Mouse (Mus musculus) lung, embryonic 16.5 days (tissue): ENCODE results near the gene Ncmap. TPM values are rescaled to one million over a fixed set of nuclear protein-coding genes. Genes with fewer than 3 reads are reported as not detected.

Experiments
- ATAC-seq: fragments of 200-750 bp; cut with Nextera tagmentation; 2 replicates; pipeline ENCODE4 v1.8.0; 2017; ENCODE audit warnings: low read depth, mild to moderate bottlenecking, moderate library complexity
- H3K27ac ChIP-seq: fragments of 300-500 bp; sonication (generic); 2 replicates; pipeline ENCODE4 v1.5.1; 2014; ENCODE audit warnings: mild to moderate bottlenecking, control low read depth, low read length
- H3K27me3 ChIP-seq: fragments of 300-500 bp; sonication (generic); 2 replicates; pipeline ENCODE4 v1.6.1; 2014; ENCODE audit warnings: low read depth, low read length, mixed read lengths; ENCODE audit not compliant: control insufficient read depth, insufficient read depth
- H3K36me3 ChIP-seq: fragments of 300-500 bp; sonication (generic); 2 replicates; pipeline ENCODE4 v1.6.1; 2014; ENCODE audit warnings: low read length; ENCODE audit not compliant: control insufficient read depth, insufficient read depth
- H3K4me1 ChIP-seq: fragments of 300-500 bp; sonication (generic); replicated peaks from 2 replicates; pipeline ENCODE4 v1.6.1; 2014; ENCODE audit warnings: low read length, mixed read lengths; ENCODE audit not compliant: control insufficient read depth, insufficient read depth
- H3K4me2 ChIP-seq: fragments of 300-500 bp; sonication (generic); 2 replicates; pipeline ENCODE4 v1.6.1; 2014; ENCODE audit warnings: low read depth, low read length, control low read depth
- H3K4me3 ChIP-seq: fragments of 300-500 bp; sonication (generic); 2 replicates; pipeline ENCODE4 v1.5.1; 2014; ENCODE audit warnings: mild to moderate bottlenecking, low read length, control low read depth
- H3K9ac ChIP-seq: fragments of 300-500 bp; sonication (generic); 2 replicates; pipeline ENCODE4 v1.6.1; 2014; ENCODE audit warnings: low read length, control low read depth
- H3K9me3 ChIP-seq: fragments of 300-500 bp; sonication (generic); 2 replicates; pipeline ENCODE4 v1.6.1; 2016; ENCODE audit warnings: low read length; ENCODE audit not compliant: control insufficient read depth
- WGBS: fragments of 180-500 bp; shearing (Covaris S2); extraction: QIAGEN DNeasy Blood & Tissue Kit; methylation state at CpG from one replicate; pipeline ENCODE4 v1.1.7; 2014; 5-methylcytosine and 5-hydroxymethylcytosine counted together
- microRNA counts: library from miRNA; unstranded; fragments of <30 nt; microRNA quantifications from one replicate; lab custom pipeline; 2016
- microRNA-seq: library from miRNA; unstranded; fragments of <30 nt; microRNA quantifications from one replicate; pipeline ENCODE4, GENCODE M21; 2016
- polyA plus RNA-seq: library from polyadenylated mRNA; unstranded; fragments of >200 nt; fragmentation: Nextera tagmentation; extraction: Ambion mirVana; gene quantifications from 2 replicates; pipeline ENCODE4 v1.2.1, GENCODE M21; 2015

The Ncmap gene
- polyA plus RNA-seq, 1 experiment from 2014 or later: 8.5 TPM

DNA sequence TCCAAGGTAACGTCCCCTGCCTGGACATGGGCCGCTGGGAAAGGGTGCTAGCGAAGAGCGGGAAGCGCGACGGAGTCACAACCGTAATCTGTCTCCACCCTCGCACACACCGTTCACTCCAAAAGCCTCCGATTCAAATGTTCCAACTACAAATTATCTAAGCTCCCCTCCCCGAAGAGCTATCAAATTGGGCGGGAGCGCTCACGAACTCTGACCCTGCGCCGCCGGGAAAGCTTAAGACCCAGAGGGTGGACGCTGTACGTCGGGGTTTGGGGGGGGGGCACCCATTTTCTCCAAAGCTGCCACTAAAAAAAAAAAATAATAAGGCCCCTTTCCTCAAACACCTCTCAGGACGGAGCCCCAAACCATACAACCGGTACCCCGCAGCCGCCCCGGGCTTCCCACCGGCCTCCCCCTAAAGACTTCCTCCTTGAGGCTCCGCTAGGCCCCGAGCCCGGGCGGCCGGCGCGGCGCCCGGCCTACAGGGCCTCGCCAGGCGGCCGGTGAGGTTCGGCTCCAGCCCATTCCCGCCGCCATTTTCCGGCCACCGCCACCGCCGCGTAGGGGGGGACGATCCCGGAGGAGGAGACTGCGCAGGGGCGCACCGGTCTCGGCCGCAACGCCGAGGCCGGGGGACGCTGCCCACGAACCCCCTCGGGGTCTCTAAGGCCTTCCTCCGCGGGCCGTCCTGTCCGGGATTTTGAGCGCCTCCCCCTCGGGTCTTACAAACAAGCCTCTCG, 45.5 kb downstream of the Ncmap start:
- Histone ChIP-seq H3K4me2 (peak overlapping the region; percentile 82), H3K36me3 (peaks cover 4% of the 10 kb centered on the region; the same call in 1 of the 2 replicates), H3K9me3 (no peaks in the 10 kb centered on the region), H3K9ac (peak overlapping the region; percentile 100), H3K27ac (peak overlapping the region; percentile 99), H3K27me3 (no peaks in the 10 kb centered on the region), H3K4me3 (peak overlapping the region; percentile 97), H3K4me1 (peaks cover 19% of the 10 kb centered on the region)
- peak; percentile 39; the same call in 1 of the 2 replicates for ATAC-seq
- under 1% methylated on average over 56 of the region's 67 CpGs for WGBS

DNA sequence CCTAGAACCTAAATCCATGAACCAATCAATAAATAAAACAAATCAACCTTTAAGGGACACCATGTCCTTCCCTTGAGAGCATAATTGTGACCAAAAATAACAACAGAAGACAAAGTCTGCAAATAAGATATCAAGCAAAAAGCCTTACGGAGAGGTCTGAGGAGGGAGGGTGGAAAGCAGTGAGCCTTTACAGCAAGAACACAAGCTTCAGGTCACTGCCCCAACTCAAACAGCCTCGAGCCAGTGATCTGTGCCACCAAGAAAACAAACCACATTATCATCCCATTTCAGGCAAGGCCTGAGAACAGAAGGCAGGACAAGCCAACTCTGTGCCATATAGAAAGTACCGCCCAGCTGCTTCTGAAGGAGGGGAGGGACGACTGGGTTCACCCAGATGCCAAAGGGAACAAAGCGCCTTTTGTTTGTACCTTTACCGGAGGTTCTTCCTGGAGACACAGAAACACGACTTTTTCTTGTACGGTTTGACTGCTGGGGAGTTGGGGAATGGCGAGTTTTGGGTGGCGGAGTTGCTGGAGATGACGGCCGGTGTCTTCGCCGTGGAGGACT, 60.6 kb downstream of the Ncmap start:
- Histone ChIP-seq H3K9ac (no peak overlapping the region), H3K27ac (peak overlapping the region; percentile 50), H3K9me3 (no peaks in the 10 kb centered on the region), H3K4me2 (no peak overlapping the region), H3K4me3 (no peak overlapping the region), H3K4me1 (peaks cover 7% of the 10 kb centered on the region; the same call in 1 of the 2 replicates), H3K36me3 (peaks cover 69% of the 10 kb centered on the region), H3K27me3 (no peaks in the 10 kb centered on the region)
- peak; percentile 38; the same call in 1 of the 2 replicates for ATAC-seq
- 54% methylated on average over 14 of the region's 14 CpGs for WGBS

DNA sequence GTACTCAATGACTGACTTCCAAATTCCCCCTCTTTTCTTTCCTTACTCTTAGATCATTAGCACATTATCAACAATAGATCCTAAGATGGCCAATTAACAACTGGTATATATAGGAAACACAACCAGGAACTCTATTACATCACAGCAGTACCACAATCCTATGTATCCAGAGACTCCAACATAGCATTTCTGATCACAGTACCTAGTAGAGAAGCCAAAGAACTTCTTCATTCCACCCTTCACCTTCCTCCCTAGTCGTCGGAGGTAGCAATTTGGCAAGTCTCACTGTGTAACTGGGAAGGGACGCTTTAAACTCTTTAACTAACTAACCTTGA, 62.0 kb downstream of the Ncmap start:
- Histone ChIP-seq H3K36me3 (peaks cover 71% of the 10 kb centered on the region), H3K4me1 (peaks cover 7% of the 10 kb centered on the region; the same call in 1 of the 2 replicates), H3K27me3 (no peaks in the 10 kb centered on the region), H3K27ac (no peak overlapping the region; the same call in 1 of the 2 replicates), H3K4me2 (no peak overlapping the region), H3K4me3 (no peak overlapping the region), H3K9ac (no peak overlapping the region), H3K9me3 (no peaks in the 10 kb centered on the region)
- 73% methylated on average over 3 of the region's 3 CpGs for WGBS
- ATAC-seq: no peak

DNA sequence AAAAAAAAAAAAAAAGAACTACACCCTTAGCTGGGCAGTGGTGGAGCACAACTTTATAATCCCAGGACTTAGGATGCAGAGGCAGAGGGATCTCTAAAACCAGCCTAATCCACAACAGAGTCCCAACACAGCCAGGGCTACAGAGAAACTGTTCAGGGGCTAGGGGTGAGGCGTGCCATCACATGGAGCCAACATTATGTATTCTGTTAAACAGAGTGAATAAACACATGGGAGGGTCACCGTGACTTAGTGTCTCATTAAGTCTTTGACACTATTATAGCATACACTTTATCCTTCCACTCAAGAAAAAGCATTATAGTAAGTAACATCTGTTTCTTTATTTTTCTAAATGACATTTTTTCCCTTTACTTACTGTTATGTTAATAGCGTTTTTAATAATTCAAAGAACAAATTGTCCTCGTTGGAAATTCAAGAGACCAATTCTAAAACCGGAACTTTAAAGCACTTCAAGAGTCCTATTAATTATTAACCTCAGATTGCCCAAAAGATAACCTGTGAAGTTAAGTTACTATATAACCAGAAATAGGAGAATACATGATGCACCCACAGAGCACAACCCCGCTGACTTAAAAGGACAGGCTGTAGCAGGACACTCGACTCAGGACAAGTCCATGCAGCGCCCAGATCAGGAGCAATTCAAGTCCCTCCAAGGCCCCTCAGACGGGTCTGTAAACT, 62.6 kb downstream of the Ncmap start:
- peaks cover 70% of the 10 kb centered on the region for H3K36me3 ChIP-seq
- no peak overlapping the region for H3K4me3 ChIP-seq
- ATAC-seq: no peak
- H3K4me1 ChIP-seq: peaks cover 7% of the 10 kb centered on the region; the same call in 1 of the 2 replicates
- 58% methylated on average over 9 of the region's 9 CpGs for WGBS
- peak overlapping the region; percentile 36; the same call in 1 of the 2 replicates for H3K27ac ChIP-seq
- no peaks in the 10 kb centered on the region for H3K27me3 ChIP-seq
- no peak overlapping the region for H3K9ac ChIP-seq
- no peaks in the 10 kb centered on the region for H3K9me3 ChIP-seq
- no peak overlapping the region for H3K4me2 ChIP-seq

DNA sequence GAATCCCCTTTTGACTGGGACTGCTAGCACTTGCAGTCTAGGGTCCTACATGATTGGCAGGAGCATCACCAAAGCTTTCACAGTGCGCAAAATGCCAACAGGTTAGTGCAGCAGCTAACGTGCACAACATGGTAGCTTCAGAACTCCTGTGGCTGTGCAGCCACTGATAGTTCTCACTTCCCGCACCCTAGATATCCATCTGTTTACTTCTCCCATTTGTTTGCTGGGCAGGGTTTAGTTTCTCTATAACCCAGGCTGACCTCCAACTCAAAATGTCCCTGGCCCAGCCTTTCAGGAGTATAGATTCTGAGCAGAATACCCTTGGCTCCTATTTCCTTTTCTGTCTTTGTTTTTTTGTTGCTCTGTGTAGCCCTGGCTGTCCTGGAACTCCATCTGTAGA, 71.6 kb downstream of the Ncmap start:
- 87% methylated on average over 3 of the region's 3 CpGs for WGBS

GRCm38 (mm10) chr4:135326046-135326445, 72.0 kb downstream of the Ncmap start:
- no peak overlapping the region for H3K4me2 ChIP-seq
- no peak overlapping the region for H3K9ac ChIP-seq
- H3K4me1 ChIP-seq: no peaks in the 10 kb centered on the region
- no peak for ATAC-seq
- no peaks in the 10 kb centered on the region for H3K27me3 ChIP-seq
- H3K4me3 ChIP-seq: no peak overlapping the region
- no peaks in the 10 kb centered on the region for H3K9me3 ChIP-seq
- H3K36me3 ChIP-seq: peaks cover 78% of the 10 kb centered on the region
- H3K27ac ChIP-seq: no peak overlapping the region

More for the DNA sequence above, 71.6 kb downstream of the Ncmap start:
- no peaks in the 10 kb centered on the region for H3K27me3 ChIP-seq
- H3K4me2 ChIP-seq: no peak overlapping the region
- no peaks in the 10 kb centered on the region for H3K9me3 ChIP-seq
- no peak for ATAC-seq
- H3K27ac ChIP-seq: no peak overlapping the region
- peaks cover 78% of the 10 kb centered on the region for H3K36me3 ChIP-seq
- H3K4me1 ChIP-seq: no peaks in the 10 kb centered on the region
- no peak overlapping the region for H3K9ac ChIP-seq
- H3K4me3 ChIP-seq: no peak overlapping the region

- H3K9me3 ChIP-seq: no peaks in the 10 kb centered on the region
- no peaks in the 10 kb centered on the region for H3K27me3 ChIP-seq
- no peak overlapping the region for H3K4me3 ChIP-seq
- no peak overlapping the region for H3K4me2 ChIP-seq
- ATAC-seq: no peak
- no peak overlapping the region for H3K9ac ChIP-seq
- H3K4me1 ChIP-seq: no peaks in the 10 kb centered on the region
- H3K36me3 ChIP-seq: peaks cover 68% of the 10 kb centered on the region
- 79% methylated on average over 8 of the region's 8 CpGs for WGBS
- no peak overlapping the region for H3K27ac ChIP-seq
These were observed 75.0 kb downstream of the Ncmap start for GRCm38 (mm10) chr4:135323021-135323420.

MicroRNA genes within 50 kb of the gene (microRNA counts, 519-probe panel; counts per million panel counts)
- microRNA mmu-miR-700 (lab: Ali Mortazavi, UCI): 368 counts per million, percentile 2 among the panel's probes with 10 or more counts

Small RNA genes within 50 kb of the gene (microRNA-seq; reads per million reads assigned to microRNA genes)
- 217 reads per million, percentile 59 among the genes with 10 or more reads in this experiment for gene Mir700

Other genes with a start within 250 kb of the Ncmap start
- gene Clic4, start 125.4 kb downstream of the Ncmap start, polyA plus RNA-seq: 170 and 179 TPM in 2 replicates
- gene Srrm1, start 44.9 kb downstream of the Ncmap start, polyA plus RNA-seq: 193 and 220 TPM in 2 replicates
- gene Rcan3, start 35.6 kb upstream of the Ncmap start, polyA plus RNA-seq: 10.7 and 11.8 TPM in 2 replicates
- 0.77 and 1.4 TPM in 2 replicates for gene Stpg1, start 96.6 kb upstream of the Ncmap start, polyA plus RNA-seq
- gene Nipal3, start 96.8 kb upstream of the Ncmap start, polyA plus RNA-seq: 4.8 and 6.0 TPM in 2 replicates
- gene Grhl3, start 175.4 kb upstream of the Ncmap start, polyA plus RNA-seq: 3.8 and 4.7 TPM in 2 replicates